Mouse (Mus musculus): ENCODE measurements around the gene Stambp. TPM values are rescaled to one million over a fixed set of nuclear protein-coding genes. Genes with fewer than 3 reads are reported as not detected.
A peak's percentile ranks its signal among the peaks of the same experiment; 100 is the strongest.
"Not testable (repeated sequence)": the region's sequence is repeated elsewhere in the genome, so short reads cannot be mapped to it uniquely, and the experiment has no call there.

The Stambp gene
- polyA plus RNA-seq, 1 experiment from 2014 or later: 30.6 TPM

DNA sequence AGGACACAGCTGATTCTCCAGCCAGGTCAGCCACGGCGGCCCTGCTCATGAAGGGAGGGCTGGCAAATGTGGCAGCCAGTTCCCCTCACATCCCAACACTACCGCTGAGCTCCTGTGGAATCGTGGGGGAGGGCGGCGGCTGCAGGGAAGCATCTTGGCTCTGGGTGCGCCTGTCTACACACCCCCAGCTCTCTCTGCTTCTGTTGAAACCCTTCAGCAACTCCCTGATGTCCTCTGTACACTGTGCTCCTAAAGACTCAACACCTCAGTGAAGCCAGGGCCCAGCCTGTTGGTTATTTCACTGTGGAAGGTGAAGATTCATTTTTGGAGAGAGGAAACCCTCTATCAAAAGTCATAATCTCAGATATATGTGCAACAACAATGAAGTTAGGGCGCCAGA, 19.5 kb upstream of the Stambp start:
- WGBS: 77% methylated on average over 8 of the region's 8 CpGs
- no peak for ATAC-seq (ENCODE audit: low FRiP score)

DNA sequence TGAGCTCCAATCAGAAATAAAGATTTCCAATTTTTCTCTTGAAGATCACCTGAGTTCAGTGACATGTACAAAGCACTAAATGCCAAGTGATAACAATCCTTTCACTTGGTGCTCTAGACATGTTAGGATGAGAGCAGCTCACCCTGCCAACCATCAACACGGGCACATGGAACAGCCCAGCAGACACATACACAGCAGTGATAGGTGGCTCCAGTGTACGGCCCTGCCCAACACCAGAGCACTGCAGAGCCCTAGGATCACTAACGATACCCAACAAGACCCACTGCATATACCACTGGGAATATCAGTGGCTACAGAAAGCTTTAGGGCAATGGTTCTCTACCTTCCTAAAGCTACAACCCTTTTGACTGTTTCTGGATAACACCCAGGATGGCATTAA, 17.8 kb upstream of the Stambp start:
- no peaks in the 10 kb centered on the region for H3K4me1 ChIP-seq
- H3K36me3 ChIP-seq: no peaks in the 10 kb centered on the region
- peaks cover 3% of the 10 kb centered on the region; the same call in 1 of the 2 replicates for H3K27me3 ChIP-seq
- no peak overlapping the region for H3K9ac ChIP-seq
- no peak overlapping the region for H3K27ac ChIP-seq
- no peak for ATAC-seq (ENCODE audit: low FRiP score)
- 84% methylated on average over 3 of the region's 3 CpGs for WGBS
- H3K9me3 ChIP-seq (replicated peaks): no peaks in the 10 kb centered on the region
- H3K4me2 ChIP-seq (replicated peaks): no peak overlapping the region
- H3K4me3 ChIP-seq: no peak overlapping the region

More for the DNA sequence above, 19.5 kb upstream of the Stambp start:
- Histone ChIP-seq H3K4me2 (replicated peaks) (no peak overlapping the region), H3K4me3 (no peak overlapping the region), H3K9me3 (replicated peaks) (no peaks in the 10 kb centered on the region), H3K27me3 (peaks cover 3% of the 10 kb centered on the region; the same call in 1 of the 2 replicates), H3K36me3 (no peaks in the 10 kb centered on the region), H3K4me1 (no peaks in the 10 kb centered on the region), H3K9ac (no peak overlapping the region), H3K27ac (0 out of 2 replicates have a peak overlapping the region, but pooled peaks have one; percentile 7)

DNA sequence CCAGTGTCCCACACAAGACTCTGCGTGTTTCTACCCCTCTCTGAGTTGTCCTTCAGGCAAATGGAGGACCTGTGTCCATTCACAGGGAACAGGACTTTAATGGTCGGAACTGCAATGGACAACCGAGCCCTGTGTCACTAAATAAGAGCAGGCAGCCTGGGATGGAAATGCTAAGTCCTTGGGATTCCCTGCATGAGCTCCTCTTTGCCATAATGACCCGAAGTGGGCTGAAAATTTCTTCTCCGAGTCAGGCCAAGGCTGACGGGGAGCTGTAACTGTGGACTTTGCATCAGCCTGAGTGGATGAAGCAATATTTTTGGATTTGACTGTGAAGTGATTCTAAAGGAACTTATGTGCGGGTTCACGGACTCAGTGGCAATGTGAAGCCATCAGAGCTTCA, 14.7 kb upstream of the Stambp start:
- H3K4me1 ChIP-seq; ATAC-seq (ENCODE audit: low FRiP score): not testable (repeated sequence)

DNA sequence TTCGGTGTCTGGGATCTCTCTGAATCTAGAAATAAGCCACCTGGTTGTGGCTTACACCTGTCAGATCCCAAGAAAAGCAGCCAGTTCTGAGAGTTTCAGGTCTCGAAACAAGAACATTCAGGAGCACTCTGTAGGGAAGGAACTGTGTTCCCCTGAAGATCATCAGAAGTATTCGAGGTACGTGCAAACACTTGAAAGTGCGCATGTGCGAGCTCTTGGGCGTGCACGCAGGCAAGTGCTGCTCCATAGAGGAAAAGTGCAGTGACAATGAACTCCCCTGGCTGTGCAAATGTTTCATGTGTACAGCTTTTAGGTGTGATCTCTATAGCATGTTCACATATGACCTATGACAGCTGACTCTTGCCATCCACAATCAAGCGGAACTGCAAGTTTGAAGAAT, 12.8 kb upstream of the Stambp start:
- ATAC-seq (ENCODE audit: low FRiP score); H3K9ac ChIP-seq; H3K9me3 ChIP-seq (replicated peaks); H3K27me3 ChIP-seq; H3K27ac ChIP-seq; H3K36me3 ChIP-seq; H3K4me2 ChIP-seq (replicated peaks); H3K4me3 ChIP-seq; H3K4me1 ChIP-seq: not testable (repeated sequence)
- 82% methylated on average over 9 of the region's 9 CpGs for WGBS

More for the DNA sequence above, 14.7 kb upstream of the Stambp start:
- not testable (repeated sequence) for H3K27me3 ChIP-seq; H3K36me3 ChIP-seq; H3K9ac ChIP-seq; H3K27ac ChIP-seq; H3K4me3 ChIP-seq; H3K4me2 ChIP-seq (replicated peaks); H3K9me3 ChIP-seq (replicated peaks)
- WGBS: 89% methylated on average over 8 of the region's 8 CpGs

DNA sequence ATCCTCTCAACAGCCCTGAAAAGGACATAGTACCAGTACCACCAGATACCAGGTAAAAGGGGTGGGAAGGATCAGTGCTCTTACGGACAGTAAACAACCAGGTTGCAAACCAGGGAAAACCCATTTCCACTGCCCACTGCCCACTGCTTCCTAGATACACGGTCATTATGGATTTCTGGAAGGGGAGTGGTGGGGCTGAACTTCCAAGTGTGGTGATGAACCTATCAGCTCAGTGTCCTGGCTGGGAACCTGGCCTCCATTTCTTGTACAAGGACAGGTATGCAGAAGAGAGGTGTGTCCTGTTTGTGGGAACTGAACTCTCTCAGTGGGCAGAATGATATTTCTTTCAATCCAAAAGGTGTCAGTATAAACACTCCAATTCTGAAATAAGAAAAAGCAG, 11.1 kb upstream of the Stambp start:
- no peaks in the 10 kb centered on the region for H3K9me3 ChIP-seq (replicated peaks)
- H3K4me3 ChIP-seq: no peak overlapping the region
- 69% methylated on average over 2 of the region's 2 CpGs for WGBS
- H3K27me3 ChIP-seq: peaks cover 16% of the 10 kb centered on the region
- H3K27ac ChIP-seq: no peak overlapping the region
- H3K4me1 ChIP-seq: no peaks in the 10 kb centered on the region
- ATAC-seq (ENCODE audit: low FRiP score): no peak
- no peaks in the 10 kb centered on the region for H3K36me3 ChIP-seq
- H3K4me2 ChIP-seq (replicated peaks): no peak overlapping the region
- no peak overlapping the region for H3K9ac ChIP-seq

DNA sequence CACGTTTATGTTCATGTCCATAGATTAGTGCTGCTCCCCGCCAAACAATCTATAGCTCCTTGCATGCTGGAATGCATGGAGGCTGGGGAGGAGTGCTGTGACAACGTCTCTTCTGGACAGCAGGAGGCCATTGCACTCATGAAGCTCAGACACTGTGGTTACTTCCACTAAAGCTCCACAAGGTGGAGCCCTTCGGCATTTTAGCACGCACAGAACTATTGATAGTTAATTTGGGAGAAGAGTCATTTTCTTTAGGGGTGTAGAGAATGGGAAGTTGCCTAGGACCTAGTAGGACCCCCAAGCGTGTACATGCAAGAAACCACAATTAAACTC, 10.4 kb upstream of the Stambp start:
- no peak overlapping the region for H3K9ac ChIP-seq
- peak overlapping the region; percentile 18 for H3K4me2 ChIP-seq (replicated peaks)
- H3K27ac ChIP-seq: no peak overlapping the region
- WGBS: 4% methylated on average over 6 of the region's 6 CpGs
- no peaks in the 10 kb centered on the region for H3K36me3 ChIP-seq
- no peaks in the 10 kb centered on the region for H3K9me3 ChIP-seq (replicated peaks)
- H3K4me3 ChIP-seq: no peak overlapping the region
- peaks cover 16% of the 10 kb centered on the region for H3K27me3 ChIP-seq
- peak; percentile 63 for ATAC-seq (ENCODE audit: low FRiP score)
- H3K4me1 ChIP-seq: no peaks in the 10 kb centered on the region

DNA sequence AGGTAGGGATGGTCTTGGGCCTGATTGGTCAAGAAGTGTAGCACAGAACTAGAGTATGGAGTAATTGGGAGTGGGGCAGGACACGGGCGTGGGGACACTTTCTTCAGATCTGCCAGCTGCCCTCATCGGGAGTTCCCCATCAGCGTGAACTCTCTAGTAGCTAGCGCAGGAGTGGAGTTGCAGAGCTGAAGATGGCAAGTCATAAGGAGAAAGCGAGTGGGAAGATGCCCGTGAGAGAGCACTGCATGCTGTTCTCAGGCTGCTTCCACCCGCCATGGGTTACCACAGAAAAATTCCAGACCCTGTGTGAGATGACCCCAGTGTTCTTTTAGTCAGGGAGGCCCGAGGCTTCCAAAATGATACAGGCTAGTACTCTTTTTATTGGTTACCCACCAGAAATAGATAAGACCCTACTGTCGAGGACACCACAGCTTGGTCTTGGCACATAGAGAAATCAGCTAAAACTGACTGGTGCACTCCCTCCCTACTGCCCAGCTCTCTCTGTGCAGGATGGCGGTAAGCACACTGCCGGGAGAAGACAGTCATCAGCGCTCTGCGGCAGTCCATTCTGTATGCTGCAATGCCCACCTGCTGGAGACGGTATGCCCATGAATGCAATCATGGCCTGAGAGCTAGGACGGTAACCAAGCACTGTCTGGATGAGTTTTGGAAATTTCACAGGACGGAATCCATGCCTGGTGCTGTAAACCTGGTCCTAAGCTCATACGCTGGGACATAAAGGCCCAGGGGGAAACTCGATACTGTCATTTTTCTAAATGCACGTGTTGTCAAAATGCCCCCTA, 9.8 kb upstream of the Stambp start:
- Histone ChIP-seq H3K36me3 (no peaks in the 10 kb centered on the region), H3K9ac (no peak overlapping the region), H3K9me3 (replicated peaks) (no peaks in the 10 kb centered on the region), H3K4me2 (replicated peaks) (peak overlapping the region; percentile 18), H3K27me3 (peaks cover 16% of the 10 kb centered on the region), H3K27ac (no peak overlapping the region), H3K4me3 (no peak overlapping the region), H3K4me1 (no peaks in the 10 kb centered on the region)
- WGBS: 44% methylated on average over 20 of the region's 20 CpGs
- 0 out of 2 replicates have a peak, but pooled peaks have one; percentile 46 for ATAC-seq (ENCODE audit: low FRiP score)

DNA sequence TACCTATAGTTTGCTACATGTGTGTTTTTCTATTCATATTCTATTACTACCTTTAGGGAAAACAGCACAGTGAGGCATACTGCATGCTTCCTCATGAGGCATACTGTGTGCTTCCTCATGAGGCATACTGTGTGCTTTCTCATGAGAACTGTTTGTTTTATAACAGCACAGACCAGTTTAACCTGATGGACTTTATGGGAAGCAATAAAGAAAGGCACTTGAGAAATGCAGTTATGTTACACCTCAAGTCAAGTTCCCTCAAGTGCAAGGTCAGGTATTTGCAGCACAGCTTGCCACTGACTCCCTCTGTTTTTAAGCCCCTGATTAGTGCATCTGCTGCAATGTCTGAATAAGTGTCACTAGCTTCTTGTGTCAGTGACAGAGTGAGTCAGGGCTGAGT, 5.0 kb upstream of the Stambp start:
- no peak for ATAC-seq (ENCODE audit: low FRiP score)

DNA sequence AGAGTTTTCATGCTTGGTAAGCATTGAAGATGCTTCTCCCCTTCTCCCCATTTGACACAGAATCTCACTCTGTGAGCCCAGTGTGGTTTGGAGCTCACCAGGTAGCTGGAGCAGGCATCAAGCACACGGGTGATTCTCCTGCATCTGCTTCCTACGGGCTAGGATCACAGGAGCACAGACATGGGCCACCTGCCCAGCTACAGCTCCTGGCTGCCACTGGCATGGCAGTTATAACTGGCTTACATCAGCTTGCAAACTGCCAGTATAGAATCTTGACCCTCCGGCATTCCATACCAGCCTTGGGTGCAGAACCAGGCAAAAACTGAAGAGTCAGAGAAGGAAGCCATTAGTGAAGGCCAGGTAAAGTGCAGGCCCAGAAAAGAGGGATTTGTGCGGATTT, 3.1 kb upstream of the Stambp start:
- no peak overlapping the region for H3K4me2 ChIP-seq (replicated peaks)
- 84% methylated on average over 4 of the region's 4 CpGs for WGBS

More for the DNA sequence above, 5.0 kb upstream of the Stambp start:
- Histone ChIP-seq H3K4me2 (replicated peaks) (no peak overlapping the region), H3K9ac (no peak overlapping the region), H3K36me3 (no peaks in the 10 kb centered on the region), H3K27me3 (peaks cover 14% of the 10 kb centered on the region), H3K4me3 (no peak overlapping the region), H3K27ac (no peak overlapping the region), H3K9me3 (replicated peaks) (no peaks in the 10 kb centered on the region), H3K4me1 (peaks cover 4% of the 10 kb centered on the region; the same call in 1 of the 2 replicates)

DNA sequence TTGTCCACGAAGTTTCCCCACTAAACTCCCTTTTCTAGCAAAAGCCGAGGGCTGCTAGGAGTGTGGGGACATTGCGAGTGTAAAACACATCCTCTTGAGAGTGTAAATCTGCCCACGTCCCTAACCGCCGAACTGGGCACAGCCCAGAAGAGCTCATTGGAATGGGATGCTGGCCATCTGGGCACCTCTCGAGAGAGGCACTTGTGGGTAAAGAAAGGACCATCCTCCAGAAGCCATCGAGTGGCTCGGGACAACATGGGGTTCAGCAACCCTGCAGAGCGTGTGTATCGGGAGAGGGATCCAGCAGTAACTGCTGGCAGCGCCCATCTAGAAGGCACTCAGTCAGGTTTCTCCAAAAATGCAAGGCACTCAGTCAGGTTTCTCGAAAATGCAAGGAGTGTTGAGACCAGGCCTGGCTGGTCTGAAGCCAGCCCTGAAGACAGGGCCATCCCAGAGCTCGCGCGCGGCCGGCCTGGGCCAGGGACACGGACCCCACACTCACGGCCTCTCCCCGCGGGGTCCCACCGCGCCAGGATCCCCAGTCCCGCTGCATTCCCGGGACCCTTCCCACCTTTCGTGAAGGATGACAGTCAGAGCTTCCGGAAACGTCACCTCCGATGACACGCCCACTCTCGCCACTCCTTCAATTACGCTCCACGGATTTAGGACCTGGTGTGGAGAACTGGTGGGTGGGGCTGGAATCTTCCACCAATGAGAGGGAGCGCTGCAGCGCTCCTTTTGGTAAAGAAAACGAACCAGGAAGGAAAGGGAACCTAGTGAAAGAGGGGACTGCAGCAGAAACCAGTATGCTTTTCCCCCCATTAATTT, 475 bp downstream of the Stambp start:
- peak overlapping the region; percentile 79 for H3K4me2 ChIP-seq (replicated peaks)
- peak; percentile 95 for ATAC-seq (ENCODE audit: low FRiP score)
- no peaks in the 10 kb centered on the region for H3K9me3 ChIP-seq (replicated peaks)
- H3K4me3 ChIP-seq: peak overlapping the region; percentile 55
- H3K27ac ChIP-seq: peak overlapping the region; percentile 88
- peaks cover 13% of the 10 kb centered on the region for H3K36me3 ChIP-seq
- 6% methylated on average over 37 of the region's 37 CpGs for WGBS
- H3K4me1 ChIP-seq: peaks cover 12% of the 10 kb centered on the region
- H3K27me3 ChIP-seq: no peaks in the 10 kb centered on the region
- H3K9ac ChIP-seq: peak overlapping the region; percentile 68

More for the DNA sequence above, 3.1 kb upstream of the Stambp start:
- H3K27me3 ChIP-seq: peaks cover 8% of the 10 kb centered on the region; the same call in 1 of the 2 replicates
- H3K9ac ChIP-seq: no peak overlapping the region
- H3K4me1 ChIP-seq: peaks cover 12% of the 10 kb centered on the region
- no peaks in the 10 kb centered on the region for H3K36me3 ChIP-seq
- H3K9me3 ChIP-seq (replicated peaks): no peaks in the 10 kb centered on the region
- no peak for ATAC-seq (ENCODE audit: low FRiP score)
- H3K4me3 ChIP-seq: no peak overlapping the region
- H3K27ac ChIP-seq: no peak overlapping the region

DNA sequence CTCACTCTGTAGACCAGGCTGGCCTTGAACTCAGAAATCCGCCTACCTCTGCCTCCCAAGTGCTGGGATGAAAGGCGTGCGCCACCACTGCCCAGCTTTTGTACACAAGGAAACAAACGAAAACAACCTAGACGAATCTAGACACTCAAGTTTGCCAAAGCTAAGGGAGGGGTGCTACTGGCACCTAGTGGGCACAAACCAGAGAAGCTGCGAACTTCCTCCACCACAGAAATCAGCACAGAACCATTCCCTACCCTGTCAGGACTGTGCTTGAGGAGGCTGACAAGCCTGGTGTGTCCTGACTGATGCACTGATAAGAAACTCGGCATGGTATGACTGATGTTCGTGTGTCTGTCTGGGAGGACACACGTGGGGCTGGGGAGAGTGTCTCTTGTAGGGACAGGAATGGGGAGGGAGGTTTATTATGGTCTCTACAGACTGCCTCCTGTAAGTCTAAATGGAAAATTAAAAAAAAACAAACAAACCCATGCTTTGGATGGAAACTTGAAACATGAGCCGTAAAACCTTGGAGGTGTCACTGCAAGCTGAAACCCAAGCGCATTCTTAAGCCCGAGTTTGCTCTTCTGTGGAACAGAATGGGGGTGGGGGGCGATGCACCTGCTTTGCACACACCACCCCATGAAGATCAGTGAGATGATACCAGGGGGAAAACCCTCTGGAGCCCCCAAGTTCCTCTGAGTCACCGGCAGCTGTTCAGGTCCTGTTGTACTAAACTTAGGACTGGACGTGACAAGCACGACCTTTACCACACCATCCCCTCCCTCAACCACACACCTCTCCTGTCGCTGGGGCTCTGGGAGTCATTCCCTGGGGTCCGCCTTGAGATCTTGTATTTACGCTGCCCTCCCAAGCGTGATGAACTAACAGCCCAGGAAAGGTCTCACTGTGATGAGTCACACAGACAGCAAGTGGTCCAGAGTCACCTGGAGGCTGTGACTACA, 3.3 kb downstream of the Stambp start:
- Histone ChIP-seq H3K27ac (no peak overlapping the region), H3K4me2 (replicated peaks) (no peak overlapping the region), H3K4me1 (peaks cover 12% of the 10 kb centered on the region), H3K27me3 (no peaks in the 10 kb centered on the region), H3K36me3 (peaks cover 24% of the 10 kb centered on the region), H3K9ac (no peak overlapping the region), H3K4me3 (no peak overlapping the region), H3K9me3 (replicated peaks) (no peaks in the 10 kb centered on the region)
- no peak for ATAC-seq (ENCODE audit: low FRiP score)
- 79% methylated on average over 20 of the region's 20 CpGs for WGBS

DNA sequence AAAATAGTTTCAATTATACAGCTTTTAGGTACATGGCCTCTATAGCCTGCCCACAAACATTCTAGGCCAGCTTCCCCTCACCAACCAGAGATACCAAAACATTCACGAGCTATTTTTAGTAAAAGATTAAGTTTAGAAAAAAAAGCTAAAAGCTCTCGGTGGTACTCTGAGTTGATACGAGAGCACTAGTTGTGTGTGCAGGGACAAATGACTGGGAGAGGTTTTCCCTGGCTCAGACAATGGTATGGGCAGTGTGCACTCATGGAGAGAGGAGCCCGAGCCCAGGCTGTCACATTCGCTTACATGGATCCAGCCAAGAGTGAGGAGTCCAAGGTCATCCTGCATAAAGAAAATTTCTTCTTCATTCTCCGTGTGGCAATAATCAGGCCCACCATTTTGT, 16.6 kb downstream of the Stambp start:
- Histone ChIP-seq H3K4me3 (no peak overlapping the region), H3K9ac (no peak overlapping the region), H3K27ac (no peak overlapping the region), H3K27me3 (no peaks in the 10 kb centered on the region), H3K4me2 (replicated peaks) (no peak overlapping the region), H3K9me3 (replicated peaks) (no peaks in the 10 kb centered on the region), H3K4me1 (no peaks in the 10 kb centered on the region), H3K36me3 (peaks cover 65% of the 10 kb centered on the region)
- no peak for ATAC-seq (ENCODE audit: low FRiP score)
- 87% methylated on average over 6 of the region's 6 CpGs for WGBS
